Mouse (Mus musculus): Measurements from ENCODE around the gene Prdx1.
"Not testable (repeated sequence)": the region's sequence is repeated elsewhere in the genome, so short reads cannot be mapped to it uniquely, and the experiment has no call there.

DNA sequence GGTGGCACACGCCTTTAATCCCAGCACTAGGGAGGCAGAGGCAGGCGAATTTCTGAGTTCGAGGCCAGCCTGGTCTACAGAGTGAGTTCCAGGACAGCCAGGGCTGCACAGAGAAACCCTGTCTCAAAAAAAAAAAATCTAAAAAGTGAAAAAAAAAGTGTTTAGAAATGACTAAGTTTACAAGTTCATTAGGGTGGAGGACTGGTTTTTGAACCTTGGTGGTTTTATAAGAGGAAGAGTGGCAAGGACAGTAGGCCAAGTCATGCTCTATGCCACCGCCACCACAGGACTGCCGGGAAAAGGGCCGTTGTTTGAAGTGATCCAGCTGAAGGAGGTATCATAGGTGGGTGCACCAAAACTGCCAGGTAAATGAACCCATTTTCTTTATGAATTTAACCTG is 10.6 kb upstream of the Prdx1 start:
- TF ChIP-seq POLR2A, CTCF (IDR thresholded peaks at IDR 0.05; ENCODE audit: insufficient read depth, low read depth, low read length): not testable (repeated sequence)

Data from olfactory bulb, adult 2 months (tissue).